Mouse (Mus musculus) CH12F3 (cell line): ENCODE data around the gene Rhbdd1.

Experiments used
- in situ Hi-C: fragments of 300-500 bp; cut with MboI; formaldehyde crosslinking; loops from 2 replicates; pipeline ENCODE4 v1.14.3; 2020; ENCODE audit warnings: low sequenced_read_pairs

Rhbdd1 gene

DNA sequence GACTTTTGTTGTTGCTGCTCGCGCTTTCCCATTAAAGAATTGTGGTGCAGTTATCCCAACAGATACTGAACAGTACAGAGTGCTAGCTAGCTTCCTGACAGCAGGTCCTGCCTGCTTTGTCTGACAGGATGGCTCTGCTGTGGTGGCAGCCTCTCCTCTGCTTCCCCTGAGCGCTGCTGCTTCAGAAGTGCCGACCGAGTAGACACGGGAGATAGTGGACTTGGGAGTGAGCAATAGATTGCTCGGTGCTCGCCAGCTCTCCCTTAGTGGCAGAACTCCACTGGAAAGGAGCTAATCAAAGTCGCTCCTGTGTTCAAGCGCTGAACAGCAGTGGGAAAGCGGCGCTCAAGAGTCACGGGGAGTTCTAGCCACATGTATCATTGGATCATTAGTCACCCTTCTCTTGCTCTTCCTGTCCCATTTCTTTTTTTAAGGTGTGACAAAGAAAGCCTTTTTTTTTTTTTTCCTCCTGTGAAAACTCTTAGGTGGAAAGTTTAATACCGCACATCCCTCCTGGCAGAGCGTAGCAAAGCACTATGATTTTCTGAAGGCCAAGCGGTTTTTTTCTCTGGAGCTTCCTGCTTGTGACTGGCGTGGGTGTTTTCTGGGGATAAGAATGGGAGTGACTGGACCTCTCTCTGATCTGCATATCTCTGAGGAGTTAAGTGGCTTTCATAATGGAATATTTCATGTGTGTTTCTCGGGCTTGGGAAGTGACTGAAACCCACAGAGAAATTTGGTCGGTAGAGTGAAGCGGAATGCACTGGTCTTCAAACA lies 42.8 kb downstream of the Rhbdd1 start:
- in situ Hi-C loops: no loop called here

DNA sequence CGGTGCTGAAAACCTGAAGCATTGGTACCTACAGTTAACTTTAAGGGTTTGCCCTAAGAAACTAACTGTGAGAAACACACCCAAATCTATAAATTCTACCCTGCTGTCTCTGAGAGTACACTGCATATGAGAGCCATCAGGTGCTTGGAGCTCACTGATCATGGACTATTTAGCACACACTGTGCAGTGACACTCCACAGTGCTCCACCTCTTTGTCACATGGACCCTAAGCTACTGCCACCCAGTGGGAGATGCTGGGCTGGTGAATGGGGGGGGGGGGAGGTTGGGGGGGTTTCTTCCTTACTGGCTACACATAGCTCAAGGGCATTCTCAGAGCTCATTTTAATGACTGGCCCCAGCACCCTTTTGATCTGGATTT lies 43.4 kb downstream of the Rhbdd1 start:
- in situ Hi-C loops: no loop called here

DNA sequence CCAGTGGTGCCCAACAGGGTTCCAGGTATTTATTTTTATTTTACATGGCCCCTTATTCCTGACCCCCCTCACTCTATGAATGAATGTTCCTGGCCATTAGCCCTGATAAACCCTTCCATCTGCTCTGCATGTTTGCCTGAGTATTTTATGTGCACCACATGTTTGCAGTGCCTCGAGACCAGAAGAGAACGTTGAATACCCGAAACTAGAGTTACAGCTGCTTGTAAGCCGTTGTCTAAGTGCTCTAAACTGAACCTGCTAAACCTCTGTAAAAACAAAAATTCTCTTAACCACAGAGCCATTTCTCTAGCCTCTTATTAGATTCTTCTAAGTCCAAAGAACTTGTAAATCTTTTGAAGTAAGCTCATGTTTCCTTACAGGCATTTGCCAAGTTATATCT lies 45.0 kb downstream of the Rhbdd1 start:
- in situ Hi-C loops: no loop called here

DNA sequence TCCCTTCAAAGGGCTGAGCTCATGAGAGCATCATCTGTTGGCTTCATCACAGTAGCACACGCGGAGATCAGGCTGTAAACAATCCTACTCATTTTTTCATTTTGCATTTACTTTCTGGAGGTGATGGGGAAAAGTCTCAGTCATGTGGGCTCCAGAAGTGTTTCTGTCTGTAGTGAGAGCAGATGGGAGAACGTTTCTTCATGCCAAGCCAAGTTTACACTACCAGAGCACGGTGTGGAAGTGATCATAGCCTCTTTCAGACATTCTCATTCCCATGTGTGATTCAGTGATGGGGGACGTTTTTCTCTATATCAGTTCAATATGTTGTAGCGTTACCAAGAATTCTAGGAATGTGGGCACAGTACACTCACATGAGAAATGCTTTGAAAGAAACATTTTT lies 45.9 kb downstream of the Rhbdd1 start:
- in situ Hi-C loops: no loop called here

DNA sequence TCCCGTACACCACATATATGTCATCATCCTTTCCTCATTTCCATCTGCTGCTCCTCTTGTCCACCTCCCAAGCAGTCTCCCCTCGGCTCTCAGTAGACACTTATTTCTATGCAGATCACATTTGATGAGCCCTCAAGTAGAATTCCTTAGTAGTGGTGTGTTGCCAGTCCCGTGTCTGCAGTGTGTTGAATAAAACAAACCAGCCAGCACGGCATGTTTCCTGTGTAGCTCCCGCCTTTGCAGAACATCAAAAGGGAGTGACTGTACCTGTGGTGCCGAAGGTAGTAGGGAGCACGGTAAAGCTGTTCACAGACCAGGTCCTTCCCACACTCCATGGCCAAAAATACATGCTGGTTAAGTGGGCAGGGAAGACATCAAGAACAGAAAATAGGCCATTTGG lies 47.8 kb downstream of the Rhbdd1 start:
- in situ Hi-C loops: no loop called here

DNA sequence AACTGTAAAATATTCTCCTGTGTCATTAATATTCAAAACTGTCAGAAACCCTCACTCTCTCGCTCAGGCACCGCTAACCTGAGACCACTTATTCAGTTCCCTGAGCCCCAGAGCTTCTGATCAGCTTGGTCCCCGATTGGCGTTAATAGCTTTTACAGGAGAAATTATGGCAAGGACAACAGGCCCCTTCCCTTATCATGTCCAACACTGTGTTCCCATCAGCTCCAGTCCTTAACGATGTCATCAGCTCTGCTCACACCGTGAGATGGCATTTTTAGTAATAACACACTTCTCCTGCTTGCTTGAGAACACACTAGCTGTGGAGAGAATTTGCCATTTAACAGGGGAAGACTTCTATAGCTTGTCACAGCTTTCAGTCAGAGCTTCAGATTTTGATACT lies 48.2 kb downstream of the Rhbdd1 start:
- in situ Hi-C loops: no loop called here

DNA sequence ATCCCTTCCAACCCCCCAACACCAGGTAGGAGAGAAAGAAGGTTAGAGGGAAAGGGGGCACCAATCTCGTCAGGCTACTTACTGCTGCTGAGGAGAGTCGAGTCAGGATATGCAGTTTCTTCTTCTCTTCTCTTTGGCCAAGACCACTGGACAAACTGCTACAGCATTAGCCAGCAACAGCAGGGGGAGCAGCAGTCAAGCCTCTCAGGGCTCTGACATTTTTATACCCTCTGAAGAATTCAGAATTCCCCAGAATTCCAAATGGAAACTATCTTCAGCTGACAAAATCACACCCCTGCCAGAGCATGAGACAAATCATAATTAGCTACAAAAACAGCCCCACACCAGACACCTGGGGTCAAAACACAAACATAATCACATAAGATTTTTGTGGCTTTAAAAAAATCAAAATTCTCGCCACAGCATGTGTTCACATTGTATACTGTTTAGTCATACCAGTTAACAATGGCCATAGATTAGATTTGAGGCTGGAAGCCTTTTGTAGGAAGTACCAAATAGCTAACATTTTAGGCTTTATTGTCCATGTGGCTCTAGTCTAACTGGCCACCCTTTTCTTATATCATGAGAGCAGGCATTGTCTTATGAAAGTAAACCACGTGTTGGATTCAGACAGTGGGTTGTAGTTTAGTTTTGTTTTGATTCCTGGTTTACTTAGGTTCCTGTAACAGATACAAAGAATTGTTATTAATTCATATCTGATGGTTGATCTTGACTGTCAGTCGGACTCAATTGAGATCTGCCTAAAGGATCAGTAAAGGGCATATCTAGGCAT lies 55.6 kb downstream of the Rhbdd1 start:
- in situ Hi-C loops: no loop called here

DNA sequence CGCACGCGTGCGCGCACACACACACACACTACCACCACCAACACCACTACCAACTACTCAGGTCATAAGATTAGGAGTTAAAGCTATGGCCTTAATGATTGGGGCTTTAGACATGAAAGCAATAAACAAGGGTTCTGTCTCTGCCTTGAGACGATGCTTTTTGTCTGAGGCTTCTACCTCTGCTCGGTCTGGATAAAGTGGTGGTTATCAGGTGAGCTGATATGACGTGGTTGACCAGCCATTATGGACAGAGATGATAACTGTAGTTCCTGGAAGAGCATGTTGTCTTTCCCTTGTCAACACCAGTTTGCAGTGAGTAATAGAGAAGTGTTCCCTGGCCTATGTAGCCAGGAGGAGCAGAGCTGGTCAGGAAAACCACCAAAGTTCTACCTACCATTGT lies 57.7 kb downstream of the Rhbdd1 start:
- in situ Hi-C loops: no loop called here

DNA sequence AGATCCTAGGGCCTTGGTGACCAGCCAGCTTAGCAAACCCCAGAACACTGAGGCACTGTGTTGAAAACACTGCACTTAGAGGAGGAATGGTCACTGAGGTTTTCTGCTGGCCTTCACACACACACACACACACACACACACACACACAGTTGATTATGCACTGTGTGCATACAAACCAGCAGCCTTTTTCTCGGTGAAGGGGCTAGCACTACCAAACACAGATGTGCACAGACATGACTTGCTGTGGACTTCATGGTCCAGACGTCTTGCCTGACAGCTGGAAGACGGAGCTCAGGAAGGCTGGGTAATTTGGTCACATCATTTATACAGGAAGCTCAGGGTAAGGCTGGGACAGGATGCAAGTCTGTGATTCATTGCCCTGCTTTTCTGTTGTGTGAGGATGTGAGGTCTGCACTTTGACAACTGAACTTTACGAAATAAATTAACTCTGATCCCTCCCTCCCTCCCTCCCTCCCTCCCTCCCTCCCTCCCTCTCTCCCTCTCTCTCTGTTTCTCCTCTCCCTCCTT lies 58.6 kb downstream of the Rhbdd1 start:
- in situ Hi-C loops: no loop called here

DNA sequence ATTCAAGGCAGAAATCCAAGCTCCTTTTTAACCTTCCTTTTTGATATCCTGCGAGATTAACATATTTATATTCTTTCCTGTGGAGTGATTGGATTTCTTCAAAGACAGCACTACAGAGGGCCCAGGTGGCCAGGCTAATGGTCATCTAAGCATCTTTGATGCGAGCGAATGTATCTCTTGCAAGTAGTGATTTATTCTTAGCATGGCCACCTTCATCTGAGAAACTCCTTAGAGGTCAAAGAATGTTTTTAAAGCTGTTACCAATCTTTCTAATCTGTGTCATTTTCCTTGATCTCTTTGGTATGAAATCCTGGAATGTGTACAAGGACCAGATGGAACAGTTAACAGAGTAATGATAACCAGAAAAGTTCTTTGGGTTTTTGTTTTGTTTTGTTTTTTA lies 59.2 kb downstream of the Rhbdd1 start:
- in situ Hi-C loops: no loop called here

DNA sequence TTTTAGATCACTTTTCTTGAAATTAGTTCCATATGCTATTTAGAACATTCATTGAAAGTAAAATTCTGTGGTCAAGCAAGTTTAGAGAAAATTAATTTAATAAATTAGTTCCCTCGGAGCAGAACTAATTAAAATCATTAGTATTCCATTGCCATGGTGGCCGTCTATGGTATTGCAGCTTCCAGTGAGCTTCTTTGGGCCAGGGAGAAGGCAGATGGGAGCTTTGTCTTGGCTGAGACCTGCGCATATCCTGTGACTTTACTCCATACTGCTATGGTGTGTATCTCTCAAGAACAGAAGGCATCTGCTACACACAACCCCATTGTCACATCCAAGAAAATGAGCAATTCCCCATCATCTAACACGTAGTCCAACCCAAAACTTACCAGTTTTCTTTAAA lies 65.7 kb downstream of the Rhbdd1 start:
- in situ Hi-C loops: no loop called here

DNA sequence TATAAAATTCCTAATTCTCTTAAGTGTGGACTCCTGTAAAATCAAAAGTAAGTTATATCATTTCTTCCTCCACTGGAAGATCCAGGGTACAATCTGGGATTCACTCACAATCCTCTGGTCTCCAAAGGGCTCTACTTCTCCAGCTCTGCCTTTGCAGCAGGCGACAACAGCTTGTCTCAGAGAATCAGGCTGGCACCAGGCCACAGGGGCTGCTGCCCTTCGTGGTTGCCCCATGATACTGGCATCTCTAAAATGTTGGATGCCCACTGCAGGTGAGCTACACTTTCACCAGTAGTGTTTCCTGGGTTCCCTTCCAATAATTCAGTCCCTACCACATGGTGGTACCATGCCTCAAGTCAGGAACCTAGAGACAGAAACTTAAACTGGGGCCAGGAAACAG lies 67.9 kb downstream of the Rhbdd1 start:
- in situ Hi-C loops: no loop called here

DNA sequence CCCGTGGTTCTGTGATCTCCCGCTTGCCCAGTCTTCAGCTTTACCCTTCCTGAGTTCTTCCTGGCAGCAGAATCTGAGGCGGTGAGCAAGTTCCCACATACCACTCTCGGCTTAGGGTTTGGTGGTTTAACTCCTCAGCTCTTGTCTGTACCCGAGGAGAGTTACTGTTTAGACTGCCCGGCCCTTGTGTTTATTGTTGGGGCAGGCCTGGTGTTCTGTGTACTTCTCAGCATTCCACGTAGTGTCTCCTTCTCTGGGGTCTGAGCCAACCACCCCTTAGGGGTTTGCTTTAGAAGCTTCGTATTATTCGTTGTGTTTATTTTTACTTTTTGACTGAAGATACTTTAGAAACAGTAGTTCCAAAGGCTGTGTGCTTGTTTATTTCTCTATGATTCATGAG lies 68.8 kb downstream of the Rhbdd1 start:
- in situ Hi-C loops: no loop called here

DNA sequence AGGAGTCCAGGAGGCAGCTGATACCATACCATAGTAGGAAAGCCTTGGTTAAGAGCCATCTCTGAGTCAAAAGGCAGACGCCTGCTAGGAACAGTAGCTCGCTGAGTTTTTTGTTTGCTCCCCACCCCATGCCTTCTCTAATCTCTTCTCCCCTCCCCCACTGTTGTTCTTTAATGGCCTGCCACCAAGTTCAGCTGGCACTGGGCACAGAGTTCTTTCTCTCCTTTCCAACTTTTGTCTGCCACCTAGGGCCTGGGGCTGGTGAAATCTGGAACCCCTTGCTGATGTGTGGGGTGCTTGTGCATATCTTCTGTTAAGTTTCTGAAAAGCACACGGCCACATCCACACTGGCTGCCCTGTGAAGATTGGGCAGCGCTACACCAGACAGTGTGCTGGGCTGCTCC lies 69.6 kb downstream of the Rhbdd1 start:
- in situ Hi-C loops: no loop called here

DNA sequence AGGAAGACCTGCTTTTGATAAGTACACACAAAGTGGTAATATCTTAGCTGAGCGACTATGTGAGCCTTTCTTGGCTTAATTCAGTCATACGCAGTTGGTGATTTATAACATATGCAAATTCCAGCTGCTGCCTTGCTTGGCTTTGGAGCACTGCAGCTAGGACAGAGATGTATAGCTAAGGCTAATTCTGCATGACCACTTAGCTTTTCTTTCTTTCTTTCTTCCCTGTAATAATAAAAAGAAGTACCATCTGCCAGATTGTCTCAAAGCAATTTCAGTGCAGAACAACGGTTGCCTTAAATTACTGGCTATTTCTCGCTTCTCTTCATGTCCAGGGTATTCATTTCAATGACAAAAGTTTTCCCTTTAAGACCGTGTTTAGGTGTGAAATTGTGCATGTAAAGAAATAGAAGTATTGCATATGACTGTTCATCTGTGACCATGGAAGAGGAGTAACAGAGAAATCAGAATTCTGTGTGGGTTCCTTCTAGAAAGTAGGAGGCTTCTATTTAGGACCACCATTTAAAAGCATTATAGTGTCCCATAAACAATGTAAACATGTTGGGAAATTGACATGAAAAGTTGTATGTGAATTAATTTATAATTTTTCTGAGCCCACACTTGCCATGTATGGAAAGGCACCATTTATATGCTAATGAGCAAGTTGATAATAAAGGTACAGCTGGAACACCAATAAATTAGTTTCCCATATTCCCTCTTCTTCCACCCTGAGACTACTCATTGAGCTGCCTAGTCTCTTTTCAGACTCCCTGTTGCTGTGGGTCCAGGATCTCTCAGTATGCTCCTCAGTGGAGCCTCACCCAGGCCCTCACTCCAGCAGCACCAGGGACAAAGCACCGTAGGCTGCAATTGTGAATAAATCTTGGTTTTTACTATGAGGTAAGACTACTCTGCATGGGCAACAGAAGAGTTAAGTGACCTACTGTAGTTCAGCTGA lies 70.8 kb downstream of the Rhbdd1 start:
- in situ Hi-C loops: no loop called here

DNA sequence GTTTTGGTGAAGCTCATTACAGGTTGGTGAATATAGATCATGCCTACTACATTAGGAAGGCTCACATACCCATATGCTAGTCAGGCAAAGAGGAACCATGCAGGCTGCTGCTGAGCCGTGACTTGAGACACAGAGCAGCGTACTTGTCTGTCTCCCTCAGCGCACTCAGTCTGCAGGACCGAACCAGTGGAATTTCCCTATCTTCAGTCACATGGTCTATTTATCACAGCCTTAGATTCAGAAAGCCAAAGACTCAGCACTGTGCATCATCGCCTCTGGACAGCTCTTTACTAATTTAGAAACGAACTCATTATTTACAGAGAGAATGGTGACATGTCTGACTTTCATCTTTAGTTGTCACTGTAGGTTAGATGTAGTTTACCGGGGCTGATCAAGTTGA lies 73.1 kb downstream of the Rhbdd1 start:
- in situ Hi-C loops: no loop called here

DNA sequence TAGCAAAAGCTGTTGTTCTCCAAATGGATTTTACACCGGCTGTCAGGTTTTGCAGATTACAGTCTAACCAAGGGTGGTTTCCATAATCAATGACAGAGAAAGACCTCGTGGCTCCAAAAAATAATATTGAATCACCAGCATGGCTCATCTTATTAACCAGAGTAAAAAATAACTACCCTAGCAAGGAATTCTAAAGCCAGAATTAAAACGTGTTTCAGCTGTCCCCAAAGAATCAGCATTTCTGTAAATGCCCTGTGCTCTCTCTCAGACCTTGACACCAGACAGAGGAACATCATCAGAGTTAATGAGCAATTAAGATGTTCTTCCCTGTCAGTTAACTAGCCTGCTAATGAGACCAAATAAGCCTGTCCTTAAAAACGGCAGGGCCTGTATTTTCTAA lies 79.1 kb downstream of the Rhbdd1 start:
- in situ Hi-C loops: no loop called here

DNA sequence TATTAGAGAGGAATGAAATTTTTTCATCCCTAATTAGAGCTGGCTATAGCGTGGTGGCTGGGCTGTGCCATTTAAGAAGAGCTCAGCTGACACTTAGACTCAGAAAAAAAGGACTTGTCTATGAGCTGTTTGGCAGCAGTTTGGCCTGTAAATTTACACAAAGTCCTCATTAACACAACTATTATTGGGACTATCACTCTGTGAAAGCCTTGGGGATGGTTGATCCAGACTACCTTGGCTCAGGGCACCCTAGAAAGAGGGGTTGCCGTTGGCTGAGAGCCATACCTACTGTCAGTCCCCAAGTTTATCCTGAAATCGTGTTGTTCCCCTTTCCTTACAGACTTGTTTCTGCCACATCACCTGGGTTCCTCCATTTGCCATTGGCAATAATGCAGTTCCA lies 91.5 kb downstream of the Rhbdd1 start:
- in situ Hi-C loops: no loop called here

DNA sequence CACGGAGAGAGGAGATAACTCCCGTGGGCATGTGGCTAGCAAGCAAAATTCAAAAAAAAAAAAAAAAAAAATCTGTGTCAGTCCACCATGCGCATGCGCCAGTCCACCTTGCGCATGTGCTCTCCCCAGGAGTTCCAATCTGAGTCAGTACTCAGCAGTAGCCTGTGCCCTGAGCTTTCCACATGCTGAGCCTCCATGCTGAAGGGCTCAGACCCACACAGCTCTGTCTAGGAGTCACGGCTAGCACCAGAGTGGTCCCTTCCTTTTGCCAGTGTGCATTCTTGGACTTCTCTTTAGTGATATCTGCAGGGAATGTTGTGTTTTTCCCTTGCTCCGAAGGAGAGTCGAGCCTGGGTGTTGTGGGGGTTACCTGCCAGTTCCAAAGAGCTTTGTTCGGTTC lies 93.0 kb downstream of the Rhbdd1 start:
- in situ Hi-C loops: no loop called here

DNA sequence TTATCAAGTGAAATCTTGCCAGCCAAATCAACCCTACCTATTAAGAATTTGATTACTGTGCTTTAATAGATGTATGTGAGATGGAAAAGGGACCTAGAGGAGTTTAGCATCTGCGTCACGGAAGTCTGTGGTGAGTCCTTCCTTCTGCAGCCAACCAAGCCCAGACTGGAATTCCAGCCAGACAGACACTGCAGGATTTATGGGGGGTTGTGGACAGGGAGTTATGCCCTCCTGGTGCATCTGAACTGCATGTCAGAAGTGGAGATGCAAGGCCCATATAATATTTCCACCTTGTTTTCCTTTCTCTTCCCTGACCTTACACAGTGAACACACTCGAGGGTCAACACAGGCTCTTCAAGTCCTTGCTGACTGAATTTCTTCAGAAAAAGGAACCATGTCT lies 94.3 kb downstream of the Rhbdd1 start:
- in situ Hi-C loops: no loop called here

DNA sequence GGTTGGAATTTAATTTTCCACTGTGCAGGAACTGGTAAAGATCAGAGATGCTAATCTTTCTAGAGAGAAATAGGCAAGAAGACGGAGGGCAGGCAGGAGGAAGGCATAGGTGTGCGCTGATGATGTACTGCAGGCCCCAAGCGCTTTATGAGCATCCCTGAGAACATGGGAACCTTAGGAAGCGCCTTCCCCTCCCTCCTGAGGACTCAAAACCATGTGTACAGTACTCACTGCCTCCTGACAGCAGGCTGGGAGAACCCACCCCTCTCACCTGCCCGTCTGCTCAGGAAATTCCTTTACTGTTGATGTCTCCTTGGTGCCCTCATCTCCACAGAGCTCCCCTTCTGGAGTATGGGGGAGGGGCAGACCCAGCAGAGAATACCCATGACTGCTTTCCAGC lies 95.3 kb downstream of the Rhbdd1 start:
- in situ Hi-C loops: no loop called here
